Mouse (Mus musculus): Measurements from ENCODE around the gene Cox7a1. TPM values are rescaled to one million over a fixed set of nuclear protein-coding genes. Genes with fewer than 3 reads are reported as not detected.
A peak's percentile ranks its signal among the peaks of the same experiment; 100 is the strongest.
"Not testable (repeated sequence)": the region's sequence is repeated elsewhere in the genome, so short reads cannot be mapped to it uniquely, and the experiment has no call there.

The Cox7a1 gene
- polyA plus RNA-seq, 1 experiment from 2014 or later: 5.7 TPM

GRCm38 (mm10) chr7:30204380-30204779, 20.4 kb downstream of the Cox7a1 start:
- no peak overlapping the region for H3K27ac ChIP-seq (ENCODE audit: low read depth, low read length)
- H3K4me1 ChIP-seq (ENCODE audit: control insufficient read depth, insufficient read depth, low read length): no peaks in the 10 kb centered on the region
- no peak overlapping the region for H3K4me3 ChIP-seq (ENCODE audit: low read depth, low read length)
- no peaks in the 10 kb centered on the region for H3K36me3 ChIP-seq (ENCODE audit: control insufficient read depth, insufficient read depth, low read length)
- WGBS: 51% methylated on average over 8 of the region's 8 CpGs
- no peak overlapping the region for H3K9ac ChIP-seq (ENCODE audit: low read length)
- no peaks in the 10 kb centered on the region for H3K9me3 ChIP-seq (ENCODE audit: control insufficient read depth, low read length)
- H3K27me3 ChIP-seq (ENCODE audit: control insufficient read depth, insufficient read depth, low read length): no peaks in the 10 kb centered on the region
- ATAC-seq (ENCODE audit: insufficient read depth, low FRiP score, low TSS enrichment): no peak
- no peak overlapping the region for H3K4me2 ChIP-seq (ENCODE audit: low read depth)
- DNase-seq (ENCODE audit: low spot score): no peak

- no peak overlapping the region for H3K4me2 ChIP-seq (ENCODE audit: low read depth)
- ATAC-seq (ENCODE audit: insufficient read depth, low FRiP score, low TSS enrichment) (no peak), DNase-seq (ENCODE audit: low spot score) (peak; percentile 54)
- no peak overlapping the region for H3K9ac ChIP-seq (ENCODE audit: low read length)
- 2% methylated on average over 2 of the region's 2 CpGs for WGBS
- no peak overlapping the region for H3K27ac ChIP-seq (ENCODE audit: low read depth, low read length)
- no peaks in the 10 kb centered on the region for H3K4me1 ChIP-seq (ENCODE audit: control insufficient read depth, insufficient read depth, low read length)
- H3K9me3 ChIP-seq (ENCODE audit: control insufficient read depth, low read length): no peaks in the 10 kb centered on the region
- H3K4me3 ChIP-seq (ENCODE audit: low read depth, low read length): no peak overlapping the region
- H3K36me3 ChIP-seq (ENCODE audit: control insufficient read depth, insufficient read depth, low read length): no peaks in the 10 kb centered on the region
- no peaks in the 10 kb centered on the region for H3K27me3 ChIP-seq (ENCODE audit: control insufficient read depth, insufficient read depth, low read length)
These were observed 21.4 kb downstream of the Cox7a1 start for GRCm38 (mm10) chr7:30205383-30205782.

GRCm38 (mm10) chr7:30206364-30206763, 22.4 kb downstream of the Cox7a1 start:
- H3K4me3 ChIP-seq (ENCODE audit: low read depth, low read length); H3K9ac ChIP-seq (ENCODE audit: low read length); H3K9me3 ChIP-seq (ENCODE audit: control insufficient read depth, low read length); H3K4me2 ChIP-seq (ENCODE audit: low read depth); H3K4me1 ChIP-seq (ENCODE audit: control insufficient read depth, insufficient read depth, low read length); H3K36me3 ChIP-seq (ENCODE audit: control insufficient read depth, insufficient read depth, low read length); H3K27me3 ChIP-seq (ENCODE audit: control insufficient read depth, insufficient read depth, low read length); ATAC-seq (ENCODE audit: insufficient read depth, low FRiP score, low TSS enrichment); H3K27ac ChIP-seq (ENCODE audit: low read depth, low read length); DNase-seq (ENCODE audit: low spot score): not testable (repeated sequence)
- 59% methylated on average over 5 of the region's 5 CpGs for WGBS

DNA sequence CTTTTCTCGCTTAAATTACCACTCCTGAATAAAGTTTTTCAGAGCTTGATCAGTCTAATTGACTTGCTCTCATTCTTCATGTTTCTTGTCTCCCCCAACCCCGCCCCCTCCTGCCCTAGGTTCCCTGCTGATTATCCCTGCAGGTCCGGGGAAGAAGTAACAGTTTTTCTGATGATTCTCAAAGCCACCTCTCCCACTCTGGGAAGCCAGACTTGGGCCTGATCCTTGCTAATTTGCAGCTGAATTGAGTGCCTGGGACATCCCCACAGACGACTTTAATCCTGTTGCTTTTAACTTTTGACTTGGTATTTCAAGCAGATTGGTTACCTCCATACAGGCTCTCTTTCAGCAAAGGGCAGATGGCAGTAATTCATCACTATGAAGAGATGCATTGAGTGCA, 27.1 kb downstream of the Cox7a1 start:
- Histone ChIP-seq H3K9me3 (ENCODE audit: control insufficient read depth, low read length) (no peaks in the 10 kb centered on the region), H3K27me3 (ENCODE audit: control insufficient read depth, insufficient read depth, low read length) (no peaks in the 10 kb centered on the region), H3K4me3 (ENCODE audit: low read depth, low read length) (no peak overlapping the region), H3K4me2 (ENCODE audit: low read depth) (no peak overlapping the region), H3K36me3 (ENCODE audit: control insufficient read depth, insufficient read depth, low read length) (no peaks in the 10 kb centered on the region), H3K4me1 (ENCODE audit: control insufficient read depth, insufficient read depth, low read length) (no peaks in the 10 kb centered on the region), H3K27ac (ENCODE audit: low read depth, low read length) (no peak overlapping the region), H3K9ac (ENCODE audit: low read length) (no peak overlapping the region)
- DNase-seq (ENCODE audit: low spot score) (no peak), ATAC-seq (ENCODE audit: insufficient read depth, low FRiP score, low TSS enrichment) (no peak)
- 39% methylated on average over 4 of the region's 4 CpGs for WGBS

DNA sequence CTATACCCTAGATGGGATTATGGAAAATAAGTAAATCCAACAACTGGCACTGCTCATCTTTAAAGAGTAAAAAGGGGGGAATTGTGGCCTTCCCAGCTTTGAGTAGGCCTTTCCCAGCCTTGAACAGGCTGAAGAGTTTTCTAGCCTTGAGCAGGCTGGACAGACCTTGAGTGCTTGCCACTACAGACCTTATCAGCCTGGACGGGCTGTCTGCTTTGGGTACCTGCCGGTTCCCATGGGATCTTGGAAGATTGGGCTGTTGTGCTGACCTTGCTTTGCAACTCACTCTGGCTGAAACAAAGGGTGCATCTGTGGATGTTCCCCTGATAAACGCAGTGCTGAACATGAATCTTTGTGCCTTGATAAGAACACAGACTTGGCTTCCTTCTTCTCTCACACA, 29.9 kb downstream of the Cox7a1 start:
- DNase-seq (ENCODE audit: low spot score): no peak
- H3K27ac ChIP-seq (ENCODE audit: low read depth, low read length): no peak overlapping the region
- WGBS: 85% methylated on average over 3 of the region's 3 CpGs

DNA sequence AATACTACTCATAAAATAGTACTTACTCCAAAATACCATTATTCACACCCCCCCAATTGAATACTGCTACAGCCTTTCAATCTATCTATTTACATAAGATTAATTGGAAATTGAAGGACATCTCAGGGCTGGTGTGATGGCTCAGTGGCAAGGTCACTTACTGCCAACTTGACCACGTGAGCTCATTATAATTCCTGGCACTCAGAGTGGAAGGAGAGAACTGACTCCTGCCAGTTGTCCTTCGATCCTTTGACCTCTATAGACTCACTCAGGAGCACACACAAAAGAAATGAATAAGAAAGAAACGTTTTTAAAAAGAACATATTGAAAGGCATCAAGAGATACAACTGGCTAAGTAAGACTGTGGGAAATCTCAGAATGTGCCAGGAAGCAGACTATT, 31.9 kb downstream of the Cox7a1 start:
- Histone ChIP-seq H3K27ac (ENCODE audit: low read depth, low read length) (no peak overlapping the region), H3K4me1 (ENCODE audit: control insufficient read depth, insufficient read depth, low read length) (0 out of 2 replicates have a peak, but pooled peaks cover 2% of the 10 kb centered on the region), H3K36me3 (ENCODE audit: control insufficient read depth, insufficient read depth, low read length) (no peaks in the 10 kb centered on the region), H3K9me3 (ENCODE audit: control insufficient read depth, low read length) (no peaks in the 10 kb centered on the region), H3K4me3 (ENCODE audit: low read depth, low read length) (no peak overlapping the region), H3K27me3 (ENCODE audit: control insufficient read depth, insufficient read depth, low read length) (no peaks in the 10 kb centered on the region), H3K4me2 (ENCODE audit: low read depth) (no peak overlapping the region), H3K9ac (ENCODE audit: low read length) (no peak overlapping the region)
- 91% methylated on average over 3 of the region's 3 CpGs for WGBS
- no peak for DNase-seq (ENCODE audit: low spot score)
- ATAC-seq (ENCODE audit: insufficient read depth, low FRiP score, low TSS enrichment): no peak

More for the DNA sequence above, 29.9 kb downstream of the Cox7a1 start:
- H3K9ac ChIP-seq (ENCODE audit: low read length): no peak overlapping the region
- H3K27me3 ChIP-seq (ENCODE audit: control insufficient read depth, insufficient read depth, low read length): no peaks in the 10 kb centered on the region
- no peak overlapping the region for H3K4me3 ChIP-seq (ENCODE audit: low read depth, low read length)
- no peaks in the 10 kb centered on the region for H3K4me1 ChIP-seq (ENCODE audit: control insufficient read depth, insufficient read depth, low read length)
- H3K36me3 ChIP-seq (ENCODE audit: control insufficient read depth, insufficient read depth, low read length): no peaks in the 10 kb centered on the region
- ATAC-seq (ENCODE audit: insufficient read depth, low FRiP score, low TSS enrichment): no peak
- H3K4me2 ChIP-seq (ENCODE audit: low read depth): no peak overlapping the region
- H3K9me3 ChIP-seq (ENCODE audit: control insufficient read depth, low read length): no peaks in the 10 kb centered on the region

- H3K27me3 ChIP-seq (ENCODE audit: control insufficient read depth, insufficient read depth, low read length): no peaks in the 10 kb centered on the region
- H3K4me3 ChIP-seq (ENCODE audit: low read depth, low read length): no peak overlapping the region
- ATAC-seq (ENCODE audit: insufficient read depth, low FRiP score, low TSS enrichment): peak; percentile 85
- H3K4me1 ChIP-seq (ENCODE audit: control insufficient read depth, insufficient read depth, low read length): 0 out of 2 replicates have a peak, but pooled peaks cover 2% of the 10 kb centered on the region
- under 1% methylated on average over 15 of the region's 16 CpGs for WGBS
- peak; percentile 88 for DNase-seq (ENCODE audit: low spot score)
- H3K9me3 ChIP-seq (ENCODE audit: control insufficient read depth, low read length): no peaks in the 10 kb centered on the region
- no peak overlapping the region for H3K9ac ChIP-seq (ENCODE audit: low read length)
- H3K27ac ChIP-seq (ENCODE audit: low read depth, low read length): no peak overlapping the region
- H3K4me2 ChIP-seq (ENCODE audit: low read depth): 0 out of 2 replicates have a peak overlapping the region, but pooled peaks have one; percentile 29
- H3K36me3 ChIP-seq (ENCODE audit: control insufficient read depth, insufficient read depth, low read length): no peaks in the 10 kb centered on the region
These were observed 32.8 kb downstream of the Cox7a1 start for GRCm38 (mm10) chr7:30216723-30217151.

- no peak overlapping the region for H3K27ac ChIP-seq (ENCODE audit: low read depth, low read length)
- H3K36me3 ChIP-seq (ENCODE audit: control insufficient read depth, insufficient read depth, low read length): no peaks in the 10 kb centered on the region
- no peak overlapping the region for H3K4me3 ChIP-seq (ENCODE audit: low read depth, low read length)
- H3K9ac ChIP-seq (ENCODE audit: low read length): no peak overlapping the region
- peak; percentile 27; the same call in 1 of the 2 replicates for ATAC-seq (ENCODE audit: insufficient read depth, low FRiP score, low TSS enrichment)
- H3K27me3 ChIP-seq (ENCODE audit: control insufficient read depth, insufficient read depth, low read length): no peaks in the 10 kb centered on the region
- H3K4me1 ChIP-seq (ENCODE audit: control insufficient read depth, insufficient read depth, low read length): 0 out of 2 replicates have a peak, but pooled peaks cover 2% of the 10 kb centered on the region
- WGBS: 81% methylated on average over 2 of the region's 2 CpGs
- no peaks in the 10 kb centered on the region for H3K9me3 ChIP-seq (ENCODE audit: control insufficient read depth, low read length)
- no peak for DNase-seq (ENCODE audit: low spot score)
- H3K4me2 ChIP-seq (ENCODE audit: low read depth): no peak overlapping the region
These were observed 33.3 kb downstream of the Cox7a1 start for GRCm38 (mm10) chr7:30217277-30217676.

GRCm38 (mm10) chr7:30219293-30220007, 35.5 kb downstream of the Cox7a1 start:
- Histone ChIP-seq H3K27ac (ENCODE audit: low read depth, low read length) (0 out of 2 replicates have a peak overlapping the region, but pooled peaks have one; percentile 46), H3K4me1 (ENCODE audit: control insufficient read depth, insufficient read depth, low read length) (0 out of 2 replicates have a peak, but pooled peaks cover 2% of the 10 kb centered on the region), H3K4me2 (ENCODE audit: low read depth) (peak overlapping the region; percentile 72), H3K9ac (ENCODE audit: low read length) (peak overlapping the region; percentile 41), H3K4me3 (ENCODE audit: low read depth, low read length) (peak overlapping the region; percentile 40), H3K27me3 (ENCODE audit: control insufficient read depth, insufficient read depth, low read length) (no peaks in the 10 kb centered on the region), H3K36me3 (ENCODE audit: control insufficient read depth, insufficient read depth, low read length) (peaks cover 4% of the 10 kb centered on the region), H3K9me3 (ENCODE audit: control insufficient read depth, low read length) (no peaks in the 10 kb centered on the region)
- DNase-seq (ENCODE audit: low spot score): peak; percentile 66
- 5% methylated on average over 16 of the region's 16 CpGs for WGBS
- 0 out of 2 replicates have a peak, but pooled peaks have one; percentile 28 for ATAC-seq (ENCODE audit: insufficient read depth, low FRiP score, low TSS enrichment)

Data from neural tube, embryonic 11.5 days (tissue).